Mouse (Mus musculus) layer of hippocampus, adult 8-10 months (tissue): ENCODE results near the gene Msmb. TPM values are rescaled to one million over a fixed set of nuclear protein-coding genes. Genes with fewer than 3 reads are reported as not detected.
A peak's percentile ranks its signal among the peaks of the same experiment; 100 is the strongest.
"Not testable (repeated sequence)": the region's sequence is repeated elsewhere in the genome, so short reads cannot be mapped to it uniquely, and the experiment has no call there.

Experiments
- DNase-seq, 2 experiments: peaks; one replicate each; pipeline ENCODE4 v3.0.0; 2022; ENCODE audit warnings: low spot score in 2 of 2
- total RNA-seq, 4 experiments: library from RNA; stranded (reverse); gene quantifications; 2 replicates each; pipeline ENCODE4 v1.2.4; 2022

The Msmb gene
- total RNA-seq, 4 experiments from 2014 or later: not detected

- DNase-seq: no peak
These were observed 33.5 kb downstream of the Msmb start for GRCm38 (mm10) chr14:32175310-32175709.

- DNase-seq: not testable (repeated sequence)
These were observed 34.8 kb downstream of the Msmb start for GRCm38 (mm10) chr14:32176590-32176989.

DNA sequence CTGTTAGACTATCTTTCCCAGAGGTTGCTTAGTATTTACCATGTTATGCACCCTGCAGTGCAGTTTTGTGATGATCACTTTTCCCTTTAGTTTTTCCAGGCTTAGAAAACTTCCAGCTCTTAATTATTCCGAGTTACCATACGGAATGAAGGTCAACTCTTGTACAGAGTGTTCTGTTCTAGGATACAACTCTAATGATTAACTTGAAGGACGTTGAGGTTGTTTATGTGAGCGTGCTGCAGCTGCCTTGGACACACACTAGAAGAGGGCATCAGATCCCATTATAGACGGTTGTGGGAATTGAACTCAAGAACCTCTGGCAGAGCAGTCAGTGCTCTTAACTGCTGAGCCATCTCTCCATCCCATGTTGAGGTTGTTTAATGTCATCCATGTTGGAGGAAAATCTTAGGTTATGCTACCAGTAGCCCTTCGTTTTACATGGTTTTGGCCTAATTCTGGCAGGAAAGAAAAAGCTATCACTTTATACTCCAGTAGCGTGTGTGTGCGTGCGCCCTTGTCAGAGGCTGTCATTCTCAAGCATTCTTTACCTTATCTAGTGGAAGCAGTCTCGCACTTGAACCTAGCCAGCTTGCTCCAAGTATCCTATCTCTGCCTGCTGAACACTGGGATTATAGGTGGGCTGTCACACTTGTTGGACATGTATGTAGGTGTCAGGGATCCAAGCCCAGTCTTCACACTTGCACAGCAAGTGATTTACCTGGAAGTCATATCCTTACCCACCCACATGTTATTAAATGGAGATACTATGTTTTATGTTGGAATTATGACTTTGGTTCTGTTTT is 37.8 kb downstream of the Msmb start:
- DNase-seq: no peak

- DNase-seq: no peak
These were observed 39.0 kb downstream of the Msmb start for GRCm38 (mm10) chr14:32180861-32181260.

- DNase-seq: no peak
These were observed 42.0 kb downstream of the Msmb start for GRCm38 (mm10) chr14:32183846-32184245.

GRCm38 (mm10) chr14:32190627-32191391 is 49.0 kb downstream of the Msmb start:
- no peak for DNase-seq

DNA sequence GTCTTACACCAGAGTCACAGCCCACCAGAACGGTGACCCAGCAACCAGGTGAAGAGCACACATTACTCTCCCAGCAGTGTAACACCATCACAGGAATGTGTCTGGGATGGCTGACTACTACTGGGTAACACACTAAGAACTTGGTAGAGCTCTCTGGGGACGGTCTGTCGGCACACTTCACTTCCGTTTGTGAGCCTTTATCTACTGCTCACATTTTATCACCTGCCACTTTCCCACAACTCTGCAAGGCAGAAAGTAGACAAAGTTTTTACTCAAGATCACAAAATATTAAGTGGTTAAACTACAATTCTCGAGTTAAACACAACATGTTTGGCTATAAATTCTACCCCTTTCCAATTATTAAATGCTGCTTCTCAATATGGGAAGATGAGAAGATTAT is 50.1 kb downstream of the Msmb start:
- no peak for DNase-seq

DNA sequence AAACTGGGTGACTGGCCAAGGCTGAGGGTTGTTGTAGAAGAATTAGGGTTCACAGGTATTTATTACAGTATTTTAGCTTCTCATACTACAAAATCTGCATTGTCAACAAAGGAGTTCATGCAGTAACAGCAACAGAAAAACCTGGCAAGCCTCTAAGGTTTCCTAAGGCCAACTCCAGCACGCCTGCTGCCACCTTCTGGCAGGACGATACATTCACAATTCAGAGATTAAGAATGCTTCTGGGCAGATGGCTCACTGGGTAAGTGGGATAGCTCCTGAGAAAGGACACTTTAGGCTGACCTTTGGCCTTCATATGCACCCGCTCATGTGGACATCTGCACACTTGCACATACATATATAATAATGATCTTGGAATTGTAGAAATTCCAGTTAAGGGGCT is 50.6 kb downstream of the Msmb start:
- DNase-seq: no peak

DNA sequence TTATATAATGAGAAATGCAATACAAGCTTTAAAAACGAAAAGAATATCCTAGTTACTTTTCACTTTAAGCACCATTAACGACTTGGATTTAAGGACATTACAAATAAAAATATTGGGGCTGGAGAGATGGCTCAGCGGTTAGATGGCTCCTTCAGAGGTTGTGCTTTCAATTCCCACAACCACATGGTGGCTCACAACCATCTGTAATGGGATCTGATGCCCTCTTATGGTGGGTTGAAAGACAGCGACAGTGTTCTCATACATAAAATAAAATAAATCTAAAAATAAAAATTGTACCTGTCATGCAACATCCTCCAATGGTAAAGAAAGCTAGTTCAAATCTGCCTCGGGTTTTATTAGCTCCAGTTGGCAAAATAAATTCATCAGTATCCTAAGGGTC is 51.7 kb downstream of the Msmb start:
- not testable (repeated sequence) for DNase-seq

DNA sequence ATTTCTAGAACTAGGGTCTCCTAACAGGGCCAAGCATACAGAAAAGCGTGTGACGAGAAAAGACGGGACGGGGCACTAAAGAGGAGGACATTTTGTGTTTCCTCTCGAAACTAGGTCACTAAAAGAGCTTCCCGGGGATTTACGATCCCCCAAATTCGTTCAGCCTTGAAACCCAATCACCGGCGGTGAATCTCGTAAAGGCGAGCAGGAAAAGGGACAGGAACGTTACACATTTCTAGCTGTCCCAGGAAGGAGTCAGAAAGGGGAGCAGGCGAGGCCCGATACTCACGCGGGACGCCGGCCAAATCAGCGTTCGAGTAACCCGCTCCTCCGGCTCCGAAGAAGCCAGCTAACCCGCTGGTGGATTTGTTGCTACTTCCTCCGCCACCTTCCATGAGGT is 59.5 kb downstream of the Msmb start:
- no peak for DNase-seq

DNA sequence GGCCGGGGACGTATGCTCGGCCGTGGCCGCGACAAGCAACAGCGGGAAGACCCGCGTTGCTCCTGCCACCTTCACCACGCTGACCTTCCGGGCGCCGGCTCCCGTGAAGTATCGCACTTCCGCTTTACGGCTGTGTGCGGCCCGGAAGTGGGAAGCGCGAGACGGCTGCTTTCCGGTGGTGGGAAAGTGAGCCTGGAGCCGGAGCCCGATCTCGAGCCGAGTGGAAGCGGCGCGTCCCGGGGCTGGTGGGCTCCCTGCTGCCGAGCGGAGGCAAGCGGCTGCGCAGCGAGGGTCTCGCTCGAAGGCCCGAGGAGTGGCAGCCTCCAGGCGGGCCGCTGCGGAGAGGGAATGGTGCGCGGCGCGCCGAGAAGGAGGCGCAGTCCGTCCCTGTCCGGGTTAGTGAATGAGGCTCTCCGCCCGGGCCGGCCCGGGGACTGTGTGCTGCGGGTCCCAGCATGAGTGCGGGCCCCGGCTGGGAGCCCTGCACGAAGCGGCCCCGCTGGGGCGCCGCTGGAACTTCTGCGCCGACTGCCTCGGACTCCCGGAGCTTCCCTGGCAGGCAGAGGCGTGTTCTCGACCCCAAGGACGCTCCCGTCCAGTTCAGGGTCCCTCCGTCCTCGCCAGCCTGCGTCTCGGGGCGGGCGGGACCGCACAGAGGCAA is 60.1 kb downstream of the Msmb start, which contains the start of the genes Timm23 and Parg:
Gene Timm23 (minus strand): TSS at position 108 of the 661 bp plus-strand sequence.
Gene Parg (plus strand): TSS at position 159 of the 661 bp plus-strand sequence.
- DNase-seq: peak; percentile 84

Other genes with a start within 250 kb of the Msmb start
- gene Galnt15, start 113.0 kb upstream of the Msmb start, total RNA-seq: 1 to 10 TPM; 1.8 to 5.7 (median 3.8) TPM
- gene Oxnad1, start 56.6 kb upstream of the Msmb start, total RNA-seq: 10 to 100 TPM; 11.1 to 17.7 (median 14.2) TPM
- 10 to 100 TPM; 33.7 to 42.6 (median 36.0) TPM for gene Dph3, start 56.3 kb upstream of the Msmb start, total RNA-seq
- 100 to 1,000 TPM; 101 to 113 (median 110) TPM for gene Ncoa4, start 17.8 kb downstream of the Msmb start, total RNA-seq
- 10 to 100 TPM; 55.7 to 79.0 (median 66.2) TPM for gene Timm23, start 59.9 kb downstream of the Msmb start, total RNA-seq
- 10 to 100 TPM; 37.5 to 47.8 (median 40.3) TPM for gene Parg, start 59.9 kb downstream of the Msmb start, total RNA-seq
- 100 to 1,000 TPM in 2 of 4 experiments, 10 to 100 TPM in 2; 98.6 to 108 (median 101) TPM for gene Ogdhl, start 180.0 kb downstream of the Msmb start, total RNA-seq
- under 1 TPM in 2 of 4 experiments, not detected in 2; 0.41 to 0.76 TPM for gene 1700024G13Rik, start 246.4 kb downstream of the Msmb start, total RNA-seq